Mouse (Mus musculus) CH12.LX (cell line): ENCODE measurements around the gene Setx. TPM values are rescaled to one million over a fixed set of nuclear protein-coding genes. Genes with fewer than 3 reads are reported as not detected.
"Not testable (repeated sequence)": the region's sequence is repeated elsewhere in the genome, so short reads cannot be mapped to it uniquely, and the experiment has no call there.

ENCODE experiments used
- DNase-seq: peaks from one replicate; pipeline ENCODE4 v3.0.0-alpha.2; 2013; ENCODE audit errors: extremely low read depth
- H3K27ac ChIP-seq: 2 replicates; pipeline ENCODE4 v1.5.1; 2012; ENCODE audit warnings: low read depth, mild to moderate bottlenecking, control low read depth, moderate library complexity; ENCODE audit not compliant: insufficient read depth
- H3K27me3 ChIP-seq: replicated peaks from 2 replicates; pipeline ENCODE3; 2012; ENCODE audit warnings: inconsistent platforms
- H3K36me3 ChIP-seq, 2 experiments: replicated peaks in 1 of 2; 2 replicates each; pipeline versions ENCODE3 to v1.6.1; 2012; ENCODE audit warnings: inconsistent platforms in 1 of 2, low read length in 1 of 2, mild to moderate bottlenecking in 1 of 2, mixed read lengths in 1 of 2, moderate library complexity in 1 of 2; ENCODE audit not compliant: control insufficient read depth in 1 of 2, insufficient read depth in 1 of 2
- H3K4me1 ChIP-seq, 2 experiments: 2 replicates each; pipeline ENCODE4 v1.6.1; 2012; ENCODE audit warnings: inconsistent platforms in 1 of 2, moderate library complexity in 1 of 2; ENCODE audit not compliant: insufficient read depth in 2 of 2, control insufficient read depth in 1 of 2
- H3K4me2 ChIP-seq: 2 replicates; pipeline ENCODE4 v1.6.1; 2012; ENCODE audit warnings: low read depth, mild to moderate bottlenecking, control low read depth; ENCODE audit not compliant: poor library complexity, insufficient read depth, severe bottlenecking
- H3K4me3 ChIP-seq, 3 experiments: fragments of 150-350 bp in 1 of 3; sonication (generic) in 1 of 3; replicated peaks in 1 of 3; 2 replicates each; pipeline versions ENCODE3 to v1.5.1; 2011 to 2012; ENCODE audit warnings: low read depth in 2 of 3, low read length in 2 of 3, mild to moderate bottlenecking in 2 of 3, moderate library complexity in 2 of 3, control low read depth in 1 of 3, improper control_type of control experiment in 1 of 3, inconsistent platforms in 1 of 3, mixed read lengths in 1 of 3; ENCODE audit not compliant: poor library complexity in 1 of 3
- H3K79me2 ChIP-seq: replicated peaks from 2 replicates; pipeline ENCODE4 v1.6.1; 2012; ENCODE audit warnings: mild to moderate bottlenecking, moderate library complexity; ENCODE audit not compliant: control insufficient read depth, poor library complexity, insufficient read depth, severe bottlenecking; ENCODE audit errors: extremely low read depth
- H3K9ac ChIP-seq: 2 replicates; pipeline ENCODE4 v1.6.1; 2012; ENCODE audit warnings: low read depth, mild to moderate bottlenecking, control low read depth, moderate library complexity; ENCODE audit not compliant: insufficient read depth
- H3K9me3 ChIP-seq: replicated peaks from 2 replicates; pipeline ENCODE3; 2012; ENCODE audit warnings: low read length, inconsistent platforms, mixed read lengths
- BHLHE40 ChIP-seq: IDR thresholded peaks from 2 replicates; pipeline ENCODE4 v1.6.1; 2011; ENCODE audit warnings: mild to moderate bottlenecking, low read depth, low read length, improper control_type of control experiment
- CHD1 ChIP-seq: IDR thresholded peaks from 2 replicates; pipeline ENCODE4 v1.6.1; 2012; ENCODE audit warnings: low read depth, low read length, improper control_type of control experiment, inconsistent platforms
- CHD2 ChIP-seq: IDR thresholded peaks from 2 replicates; pipeline ENCODE4 v1.6.1; 2011; ENCODE audit warnings: low read length, improper control_type of control experiment
- CTCF ChIP-seq, 2 experiments: IDR thresholded peaks in 1 of 2; conservative IDR thresholded peaks in 1 of 2; 2 replicates each; pipeline ENCODE4 v1.5.1; 2011 to 2012; ENCODE audit warnings: low read depth in 2 of 2, low read length in 2 of 2, improper control_type of control experiment in 1 of 2, inconsistent platforms in 1 of 2, mild to moderate bottlenecking in 1 of 2, moderate library complexity in 1 of 2
- EP300 ChIP-seq: IDR thresholded peaks from 2 replicates; pipeline ENCODE4 v1.6.1; 2011; ENCODE audit warnings: low read length, improper control_type of control experiment
- HCFC1 ChIP-seq: IDR thresholded peaks from 2 replicates; pipeline ENCODE4 v1.6.1; 2012; ENCODE audit warnings: low read depth, mild to moderate bottlenecking, inconsistent platforms, low read length, improper control_type of control experiment
- IRF4 ChIP-seq: IDR thresholded peaks from 2 replicates; pipeline ENCODE4 v1.6.1; 2014; ENCODE audit warnings: low read depth, mild to moderate bottlenecking, inconsistent platforms, low read length, improper control_type of control experiment
- JUND ChIP-seq: conservative IDR thresholded peaks from 2 replicates; pipeline ENCODE4 v1.6.1; 2011; ENCODE audit warnings: low read depth, low read length, improper control_type of control experiment
- MAFK ChIP-seq: IDR thresholded peaks from 2 replicates; pipeline ENCODE4 v1.6.1; 2011; ENCODE audit warnings: low read length, improper control_type of control experiment; ENCODE audit not compliant: insufficient replicate concordance
- MYC ChIP-seq: IDR thresholded peaks from 2 replicates; pipeline ENCODE4 v1.6.1; 2011; ENCODE audit warnings: low read depth, mild to moderate bottlenecking, improper control_type of control experiment, low read length
- POLR2A ChIP-seq: IDR thresholded peaks from 2 replicates; pipeline ENCODE4 v1.6.1; 2011; ENCODE audit warnings: low read depth, mild to moderate bottlenecking, improper control_type of control experiment, low read length
- POLR2AphosphoS2 ChIP-seq: IDR thresholded peaks from 2 replicates; pipeline ENCODE4 v1.6.1; 2011; ENCODE audit warnings: low read depth, low read length, improper control_type of control experiment
- TBP ChIP-seq: conservative IDR thresholded peaks from 2 replicates; pipeline ENCODE4 v1.6.1; 2011; ENCODE audit warnings: low read depth, low read length, improper control_type of control experiment
- TCF12 ChIP-seq: IDR thresholded peaks from 2 replicates; pipeline ENCODE4 v1.6.1; 2014; ENCODE audit warnings: low read depth, mild to moderate bottlenecking, inconsistent platforms, low read length, improper control_type of control experiment
- USF1 ChIP-seq: IDR thresholded peaks from 2 replicates; pipeline ENCODE4 v1.6.1; 2014; ENCODE audit warnings: low read depth, mild to moderate bottlenecking, inconsistent platforms, low read length, improper control_type of control experiment
- USF2 ChIP-seq: conservative IDR thresholded peaks from 2 replicates; pipeline ENCODE4 v1.6.1; 2011; ENCODE audit warnings: low read depth, low read length, improper control_type of control experiment
- ZNF384 ChIP-seq: IDR thresholded peaks from 2 replicates; pipeline ENCODE4 v1.6.1; 2012; ENCODE audit warnings: low read depth, low read length, improper control_type of control experiment, inconsistent platforms
- dilution Hi-C: fragments of 300-500 bp; cut with MboI; formaldehyde crosslinking; loops from 2 replicates; pipeline ENCODE4 v1.14.3; 2020; ENCODE audit warnings: low sequenced_read_pairs; ENCODE audit not compliant: extremely low pct_unique_long_range_greater_than_20kb, extremely low pct_ligation_motif_present
- in situ Hi-C: fragments of 300-500 bp; cut with MboI; formaldehyde crosslinking; loops from 3 replicates; pipeline ENCODE4 v1.14.3; 2019; ENCODE audit warnings: low sequenced_read_pairs, low pct_ligation_motif_present, low pct_unique_long_range_greater_than_20kb, mixed read lengths
- polyA plus RNA-seq: library from polyadenylated mRNA; unstranded; fragments of >175 nt; gene quantifications from 2 replicates; pipeline ENCODE4 v1.2.1, GENCODE M21; 2012; ENCODE audit warnings: low read depth; ENCODE audit not compliant: insufficient read length
- total RNA-seq, 2 experiments: library from RNA; depleted of rRNA; stranded (reverse); fragments of 300-350 nt in 1 of 2; fragments of >200 nt in 1 of 2; gene quantifications; 2 replicates each; pipeline ENCODE4 v1.2.3; 2012 to 2014

The Setx gene
- total and polyA plus RNA-seq, 3 experiments: 18.0 to 20.2 (median 20.0) TPM

- dilution Hi-C loops: no loop called here
- Histone ChIP-seq H3K4me3 (no peak overlapping the region), H3K9ac (no peak overlapping the region), H3K36me3 (peaks cover 47 to 66% of the 10 kb centered on the region in 2 experiments), H3K4me2 (no peak overlapping the region), H3K27me3 (no peaks in the 10 kb centered on the region), H3K27ac (no peak overlapping the region), H3K79me2 (no peaks in the 10 kb centered on the region), H3K4me1 (peaks cover 0 to 11% of the 10 kb centered on the region in 2 experiments; a peak in 2 of 4 replicates), H3K9me3 (no peaks in the 10 kb centered on the region)
- in situ Hi-C loops: no loop called here
- no peak for DNase-seq
- TF ChIP-seq CHD2: no peak
- TF ChIP-seq HCFC1: no peak
- no peak for TF ChIP-seq CTCF (conservative IDR thresholded peaks at IDR 0.05 in 1 of 2, IDR thresholded peaks at IDR 0.05 in 1 of 2; ENCODE audit: low read depth in 2 of 2, low read length in 2 of 2)
- TF ChIP-seq USF1: no peak
- no peak for TF ChIP-seq POLR2A
- no peak for TF ChIP-seq MAFK
Observed at GRCm38 (mm10) chr2:29086026-29086425, 38.0 kb upstream of the Setx start.

GRCm38 (mm10) chr2:29089276-29089675 is 34.7 kb upstream of the Setx start:
- H3K79me2 ChIP-seq, in situ Hi-C loops: not testable (repeated sequence)

GRCm38 (mm10) chr2:29095674-29096073 is 28.3 kb upstream of the Setx start:
- in situ Hi-C loops (no loop called here), dilution Hi-C loops (no loop called here)
- TF ChIP-seq TBP (no peak), JUND (no peak), POLR2AphosphoS2 (no peak), USF1 (no peak), ZNF384 (no peak), HCFC1 (no peak), EP300 (no peak), BHLHE40 (no peak), CHD1 (no peak), MYC (no peak), POLR2A (no peak), TCF12 (no peak), USF2 (no peak), IRF4 (no peak)
- no peaks in the 10 kb centered on the region for H3K27me3 ChIP-seq
- no peaks in the 10 kb centered on the region for H3K79me2 ChIP-seq
- no peaks in the 10 kb centered on the region for H3K9me3 ChIP-seq
- H3K4me1 ChIP-seq: peaks cover 0 to 9% of the 10 kb centered on the region in 2 experiments; a peak in 2 of 4 replicates
- H3K9ac ChIP-seq: no peak overlapping the region
- no peak for DNase-seq
- no peak overlapping the region for H3K27ac ChIP-seq
- H3K4me3 ChIP-seq: no peak overlapping the region
- H3K36me3 ChIP-seq: no peaks in the 10 kb centered on the region
- no peak overlapping the region for H3K4me2 ChIP-seq

More at GRCm38 (mm10) chr2:29089276-29089675, 34.7 kb upstream of the Setx start:
- DNase-seq, H3K4me3 ChIP-seq, dilution Hi-C loops, H3K27me3 ChIP-seq, H3K4me2 ChIP-seq, H3K9ac ChIP-seq, H3K4me1 ChIP-seq, H3K27ac ChIP-seq, H3K9me3 ChIP-seq: not testable (repeated sequence)
- H3K36me3 ChIP-seq: peaks cover 28 to 35% of the 10 kb centered on the region in 2 experiments
